Mouse (Mus musculus): ENCODE data around the gene Lrp1. TPM values are rescaled to one million over a fixed set of nuclear protein-coding genes. Genes with fewer than 3 reads are reported as not detected.
"Not testable (repeated sequence)": the region's sequence is repeated elsewhere in the genome, so short reads cannot be mapped to it uniquely, and the experiment has no call there.

Gene Lrp1
- 100 to 1,000 TPM; 105 to 132 TPM for total RNA-seq (2021)
- long read RNA-seq, experiment 1, partial matches to known transcripts = 24 of 27 reads
- long read RNA-seq, experiment 1, other reads (novel, unspliced or antisense) = 3 of 27 reads
- long read RNA-seq, experiment 2, partial matches to known transcripts = 20 of 23 reads
- long read RNA-seq, experiment 2, other reads (novel, unspliced or antisense) = 3 of 23 reads

DNA sequence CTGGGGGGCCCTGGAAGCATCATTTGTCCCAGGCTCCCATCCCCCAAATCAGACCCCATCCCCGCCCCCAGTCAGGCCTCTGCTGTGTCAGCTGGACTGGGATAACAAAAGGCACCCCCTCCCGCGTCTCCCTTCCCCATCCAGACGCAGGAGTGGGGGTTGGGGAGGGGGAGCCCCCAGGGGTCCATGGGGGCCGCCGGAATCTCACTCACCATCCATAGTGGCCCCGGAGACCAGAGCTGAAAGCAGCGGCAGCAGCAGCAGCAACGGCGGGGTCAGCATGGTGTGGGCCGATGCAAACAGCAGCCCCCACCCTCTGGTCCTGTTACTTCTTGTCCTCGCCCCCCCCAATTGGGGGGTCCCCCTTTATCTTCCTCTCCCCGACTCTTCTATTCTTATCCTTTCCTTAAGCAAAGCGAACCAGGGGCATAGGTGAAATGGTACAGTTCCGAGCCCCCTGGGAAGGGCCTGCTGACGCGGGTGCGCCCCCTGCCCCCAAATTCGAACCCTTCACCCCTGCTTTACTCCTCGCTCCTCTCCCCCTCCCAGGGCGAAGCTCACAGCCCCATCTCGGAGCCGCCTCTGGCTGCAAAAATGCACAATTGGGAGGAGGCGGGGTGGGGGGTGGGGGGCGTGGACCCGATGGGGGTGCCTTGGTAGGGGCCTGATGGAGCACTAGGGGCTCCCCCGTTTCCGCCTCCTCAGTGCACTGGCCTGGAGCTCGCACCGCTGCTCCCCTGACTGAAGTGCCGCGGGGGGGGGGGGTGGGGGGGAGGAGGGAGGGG is at the start of gene Lrp1:
TSS of gene Lrp1 (minus strand) at position 743 of the 785 bp plus-strand sequence.
- peak; percentile 45 for DNase-seq

DNA sequence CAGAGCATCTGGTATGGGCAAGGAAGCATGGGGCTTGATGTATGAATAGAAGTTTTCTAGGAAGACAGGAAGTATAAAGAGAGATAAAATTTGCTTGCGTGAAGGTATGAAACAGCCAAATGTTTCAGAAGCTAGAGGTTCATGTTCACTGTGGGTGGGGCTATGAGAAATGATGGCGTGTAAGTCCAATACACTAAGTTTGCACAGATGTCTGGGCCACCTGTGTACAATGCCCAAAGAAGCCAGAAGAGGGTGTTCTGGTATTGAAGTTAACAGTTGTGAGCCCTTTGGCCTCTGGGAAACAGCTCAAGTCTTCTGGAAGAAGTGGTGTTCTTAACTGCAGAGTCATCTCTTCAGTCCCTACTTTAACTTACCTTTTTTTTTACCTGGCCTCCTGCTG is 49.2 kb upstream of the Lrp1 start:
- DNase-seq = no peak

DNA sequence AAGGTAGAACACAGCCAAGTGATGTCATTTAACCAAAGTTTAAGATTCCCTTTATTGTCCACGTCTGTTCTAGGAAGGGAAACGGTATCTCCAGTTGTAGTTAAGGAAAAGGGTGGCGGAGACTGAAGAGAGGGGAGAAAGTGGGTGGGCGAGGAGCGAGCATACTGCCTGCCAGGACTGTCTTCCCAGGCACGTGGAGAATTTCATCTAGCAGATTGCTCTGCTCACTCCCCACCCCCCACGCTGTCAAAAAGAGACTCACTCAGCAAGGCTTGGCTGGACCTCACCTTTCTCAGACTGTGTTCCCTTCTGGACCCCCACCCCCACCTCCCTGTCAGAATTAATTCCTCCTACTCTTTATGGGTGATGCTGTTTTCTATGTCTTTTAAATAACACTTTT is 48.2 kb upstream of the Lrp1 start:
- DNase-seq = no peak

DNA sequence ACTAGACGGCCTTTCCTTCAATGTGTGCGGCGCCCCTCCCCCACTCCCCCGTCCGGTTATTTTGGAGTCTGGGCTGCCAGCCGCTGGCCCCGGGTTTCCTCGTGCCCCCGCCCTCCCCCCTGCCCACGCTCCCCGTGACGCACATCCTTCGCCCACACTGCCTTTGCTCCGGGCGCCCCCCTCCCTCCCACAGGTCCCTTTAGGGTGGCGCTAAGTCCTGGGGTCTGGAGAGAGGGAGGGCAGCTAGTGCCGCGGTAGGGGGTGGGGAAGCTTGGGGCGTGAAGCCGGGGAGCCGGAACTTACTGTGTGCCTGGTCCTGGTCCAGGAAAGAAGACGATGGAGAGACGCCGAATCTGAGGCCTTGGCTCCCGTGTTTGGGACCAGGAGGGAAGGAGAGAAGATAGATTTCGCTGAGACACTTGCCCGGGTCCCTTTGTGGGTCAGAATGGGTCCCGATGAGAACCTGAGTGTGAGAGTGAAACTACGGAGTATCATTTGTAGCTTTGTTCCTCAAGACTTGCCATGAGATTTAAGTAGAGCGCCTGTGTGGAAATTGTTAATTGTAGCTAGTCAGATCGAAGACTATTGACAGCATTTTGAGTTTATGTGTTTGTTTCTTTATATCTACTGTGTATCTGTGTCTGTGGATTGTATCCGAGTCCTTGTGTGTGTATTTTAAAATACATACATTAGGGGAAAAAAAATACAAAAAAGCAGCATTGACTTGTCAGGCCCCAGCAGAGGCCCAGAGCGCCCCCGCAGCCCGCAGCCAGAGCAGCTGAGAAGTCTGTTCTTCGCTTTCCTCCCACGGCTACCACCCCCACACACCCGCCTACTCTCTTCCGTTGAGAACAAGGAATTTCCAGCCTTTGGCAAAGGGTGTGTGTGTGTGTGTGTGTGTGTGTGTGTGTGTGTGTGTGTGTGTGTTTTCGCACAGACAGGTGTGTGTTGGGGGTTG is 47.4 kb upstream of the Lrp1 start, which contains the start of gene Nab2:
TSS of gene Nab2 (minus strand) at position 476 of the 958 bp plus-strand sequence.
- DNase-seq = peak; percentile 80

DNA sequence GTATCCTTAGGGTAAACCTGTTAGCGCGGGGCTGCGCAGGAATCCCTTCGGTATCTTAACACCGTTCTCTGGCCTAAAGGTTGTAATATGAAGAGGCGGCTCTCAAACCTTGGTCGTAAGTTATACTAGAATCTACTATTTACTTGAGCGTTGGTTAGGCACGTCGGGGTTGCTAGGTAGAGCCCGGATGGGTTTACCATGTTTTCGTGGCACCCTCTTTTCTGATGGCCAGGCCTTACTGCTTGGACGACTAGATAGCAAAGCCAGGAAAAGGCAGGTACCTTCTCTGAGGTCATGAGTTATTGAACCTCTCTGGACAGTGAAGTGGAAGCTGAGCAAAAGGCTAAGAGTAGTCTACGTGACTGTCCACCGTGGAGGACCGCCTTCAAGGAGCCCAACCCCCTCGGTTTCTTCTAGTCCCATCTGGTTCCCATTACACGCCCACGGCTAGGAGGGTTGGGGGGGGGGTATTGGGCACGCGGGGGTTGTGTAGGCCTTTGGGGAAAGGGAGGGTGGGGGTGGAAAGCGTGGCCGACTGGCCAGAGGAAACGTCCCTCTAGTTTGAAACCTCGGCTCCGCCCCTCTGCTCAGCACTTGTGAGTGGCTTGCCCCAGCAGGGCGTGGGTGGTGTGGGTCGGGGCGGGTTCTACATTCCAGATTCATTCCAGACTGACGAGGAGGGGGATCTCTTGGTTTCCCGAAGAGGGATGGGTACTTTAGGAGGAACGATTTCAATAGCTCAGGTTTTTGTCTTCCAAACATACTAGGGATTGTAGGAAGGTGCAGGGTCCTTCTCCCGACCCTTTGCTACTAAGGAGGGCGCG is 46.5 kb upstream of the Lrp1 start:
- DNase-seq = peak; percentile 82

DNA sequence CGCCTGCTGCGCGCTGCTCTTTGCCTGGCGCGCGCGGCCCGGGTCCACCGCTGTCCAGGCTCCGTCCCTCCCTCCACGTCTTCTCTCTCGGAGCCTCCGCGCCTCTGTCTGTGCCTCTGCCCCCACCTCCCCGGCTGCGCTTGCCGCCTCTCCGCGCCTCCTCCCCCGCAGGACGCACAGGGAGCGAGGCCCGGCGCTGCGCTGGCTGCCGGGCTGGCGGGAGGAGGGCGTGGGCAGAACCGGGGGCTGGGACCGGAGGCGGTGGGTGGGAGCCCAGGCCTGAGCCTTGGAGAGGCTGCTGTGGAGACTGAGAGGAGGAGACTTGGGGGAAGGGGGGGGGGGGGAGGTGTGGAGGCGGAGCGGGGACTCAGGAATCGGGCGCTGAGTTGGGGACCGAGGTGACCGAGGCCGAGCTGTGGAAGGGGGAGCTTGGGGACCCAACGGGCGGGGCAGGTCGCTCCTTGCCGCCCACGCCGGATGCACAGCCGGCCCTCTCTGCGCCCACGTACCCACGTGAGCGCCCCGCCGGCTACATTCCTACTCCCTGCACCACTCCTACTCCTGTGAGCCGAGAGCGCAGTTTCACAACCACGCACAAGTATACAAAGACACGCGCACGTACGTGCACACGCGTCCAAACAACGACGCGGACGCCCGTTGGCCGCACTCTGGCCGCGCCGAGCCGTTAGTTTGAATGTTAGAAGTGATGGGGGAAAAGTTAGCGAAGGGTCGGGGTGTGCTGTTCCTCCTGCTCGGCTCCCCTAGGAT is 45.7 kb upstream of the Lrp1 start, which contains the start of gene Nemp1:
TSS of gene Nemp1 (plus strand) at position 401 of the 768 bp plus-strand sequence.
- peak; percentile 79 for DNase-seq

DNA sequence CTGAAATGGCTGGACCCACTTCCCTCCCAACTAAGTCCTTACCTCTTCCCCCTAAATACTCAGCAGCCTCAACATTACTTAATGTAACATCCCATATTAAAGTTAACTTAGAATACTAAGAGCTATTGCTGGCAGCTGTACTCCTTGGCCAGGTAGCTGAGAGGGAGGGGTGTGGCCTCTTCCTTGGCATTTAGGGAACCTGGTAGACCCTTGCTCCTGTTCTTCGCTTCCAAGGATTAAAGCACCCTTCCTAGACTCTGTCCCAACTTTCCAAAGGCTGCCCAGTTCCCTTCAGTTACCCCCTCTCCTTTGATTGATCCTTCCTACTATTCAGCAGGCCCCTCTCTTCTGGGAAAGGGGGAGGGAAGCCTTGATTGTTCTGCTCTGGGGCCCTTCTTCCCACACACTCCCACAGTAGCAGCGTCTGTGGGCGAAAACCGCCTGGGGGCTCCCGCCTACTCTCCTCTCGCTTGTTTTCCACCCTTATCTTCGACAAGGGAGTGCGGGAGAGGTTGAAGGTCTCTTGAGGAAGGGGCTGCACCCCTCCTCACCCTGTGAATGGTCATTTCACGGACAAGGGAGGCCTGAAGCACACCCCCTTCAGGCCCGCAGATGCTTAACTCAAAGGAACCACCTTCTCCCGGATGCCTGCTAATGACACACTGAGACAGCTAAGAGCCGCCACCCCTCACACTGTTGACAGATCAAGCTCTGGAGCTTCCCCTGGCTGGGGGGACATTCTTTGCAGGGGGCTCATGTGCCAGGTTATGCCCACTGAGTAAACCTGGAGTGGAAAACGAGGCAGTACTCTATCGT is 44.6 kb upstream of the Lrp1 start:
- DNase-seq = no peak

DNA sequence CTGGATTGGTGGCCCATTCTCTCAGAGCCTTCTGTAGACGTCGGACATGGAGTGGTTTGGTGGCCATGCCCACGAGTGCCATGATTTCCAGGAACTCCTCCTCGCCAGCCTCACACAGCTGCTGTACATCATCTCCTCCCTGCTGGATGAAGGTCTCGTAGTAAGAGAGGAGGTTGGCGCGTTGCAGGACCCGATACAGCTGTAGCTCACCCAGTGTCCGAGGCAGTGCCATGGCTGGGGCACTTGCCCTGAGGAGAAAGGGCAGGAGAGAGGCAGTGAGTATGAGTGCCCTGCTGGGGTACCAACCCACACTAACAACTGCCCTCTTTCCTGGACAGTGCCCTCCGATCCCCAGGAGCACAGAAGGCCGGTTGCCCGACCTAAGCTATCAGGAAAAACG is 43.9 kb upstream of the Lrp1 start:
- no peak for DNase-seq

DNA sequence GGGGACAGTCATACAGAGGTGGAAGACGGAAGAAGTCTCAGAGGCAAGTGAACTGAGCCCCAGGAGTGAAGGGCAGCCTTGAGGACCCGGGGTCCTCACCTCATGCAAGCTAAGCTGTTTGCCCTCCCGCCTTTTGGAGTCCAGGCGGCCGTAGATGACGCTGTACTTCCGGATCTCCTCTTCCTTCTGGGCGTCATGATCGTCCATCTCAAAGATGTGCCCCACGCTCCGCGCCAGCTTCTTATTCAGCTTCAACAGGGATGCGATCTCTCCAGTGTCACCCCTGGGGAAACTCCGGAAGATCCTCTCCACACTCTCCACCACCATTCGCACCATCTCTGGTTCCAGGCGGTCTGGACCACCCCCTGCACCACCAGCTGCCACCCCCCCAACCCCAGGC is 43.2 kb upstream of the Lrp1 start:
- DNase-seq = no peak

DNA sequence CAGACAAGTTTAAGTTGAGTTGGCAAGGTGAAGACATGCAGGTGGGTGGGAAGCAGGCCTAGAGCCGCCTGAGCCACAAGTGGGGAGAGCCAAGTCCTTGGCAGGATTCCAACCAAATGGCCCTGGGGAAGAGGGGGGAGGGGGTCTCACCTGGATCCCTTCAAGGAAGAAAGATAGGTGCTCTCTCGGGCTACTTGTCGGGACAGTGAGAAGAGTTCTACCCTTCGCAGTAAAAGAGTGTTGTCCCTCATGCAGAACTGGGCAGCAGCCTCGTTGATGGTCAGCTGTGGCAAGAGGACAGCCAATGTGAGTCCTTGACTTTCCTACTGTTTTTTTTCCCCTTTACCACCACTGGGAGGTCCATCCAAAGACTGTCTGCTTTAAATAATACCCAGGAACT is 42.6 kb upstream of the Lrp1 start:
- no peak for DNase-seq

DNA sequence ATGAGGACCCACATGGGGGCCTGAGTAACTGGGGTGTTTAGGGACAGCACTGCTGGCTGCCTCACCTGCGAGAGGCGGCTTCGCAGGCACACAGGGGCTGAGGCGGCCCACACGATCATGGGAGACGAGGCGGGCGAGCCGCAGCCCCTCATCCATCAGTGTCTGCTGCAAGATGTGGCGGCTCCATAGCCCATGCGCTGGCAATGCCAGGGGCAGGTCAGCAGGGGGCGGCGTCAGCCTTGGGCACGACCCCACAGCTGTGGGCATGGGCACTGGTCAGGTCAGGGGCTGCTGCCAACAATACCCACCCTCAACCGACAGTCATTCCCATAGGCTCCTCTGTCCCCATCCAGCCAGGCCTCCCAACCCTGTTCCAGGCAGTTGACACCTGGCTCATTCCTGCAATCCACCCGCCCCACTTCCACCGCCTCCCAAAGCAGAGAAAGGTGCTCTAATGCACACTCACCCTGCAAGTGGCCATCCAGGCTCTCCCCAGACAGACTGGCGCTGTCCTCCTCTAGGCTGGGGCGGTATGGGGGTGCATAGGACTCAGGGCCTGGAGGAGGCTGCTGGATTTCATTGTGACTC is 41.8 kb upstream of the Lrp1 start:
- DNase-seq = no peak

DNA sequence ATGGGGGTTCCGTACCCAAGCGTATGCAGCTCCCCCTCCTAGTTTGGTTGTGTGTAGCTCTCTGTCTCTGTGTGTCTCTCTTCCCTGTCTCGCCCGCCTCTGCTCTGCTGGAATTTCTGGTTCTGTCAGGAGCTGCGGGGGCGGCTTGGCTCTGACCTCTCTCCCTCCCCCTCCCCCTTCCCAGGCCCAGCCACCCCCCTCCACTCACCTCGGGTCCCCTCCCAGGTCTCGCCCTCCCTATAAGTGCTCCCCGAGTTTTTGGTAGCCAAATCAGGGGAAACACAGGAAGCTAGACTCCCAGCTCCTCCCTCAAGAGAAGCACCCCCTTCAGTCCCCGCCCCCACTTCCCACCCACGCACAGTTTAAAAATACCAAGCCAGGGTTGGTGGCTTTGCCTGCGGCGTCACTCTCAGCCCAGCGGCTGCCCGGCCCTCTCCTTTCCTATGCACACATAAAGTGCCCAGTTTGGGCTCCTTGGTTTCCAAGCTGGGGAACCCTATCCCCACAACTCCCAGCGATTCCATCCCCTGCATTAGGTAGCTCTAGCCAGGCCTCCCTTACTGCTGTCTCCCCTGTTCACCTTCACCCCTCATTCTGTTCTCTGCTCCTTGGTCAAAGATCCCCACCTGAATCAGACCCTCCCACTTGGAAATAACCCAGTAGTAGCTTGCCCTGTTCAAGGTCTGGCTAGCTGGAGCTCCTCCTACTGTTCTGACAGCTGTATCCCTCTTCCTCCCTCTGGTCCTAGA is 41.1 kb upstream of the Lrp1 start:
- DNase-seq = peak; percentile 56

DNA sequence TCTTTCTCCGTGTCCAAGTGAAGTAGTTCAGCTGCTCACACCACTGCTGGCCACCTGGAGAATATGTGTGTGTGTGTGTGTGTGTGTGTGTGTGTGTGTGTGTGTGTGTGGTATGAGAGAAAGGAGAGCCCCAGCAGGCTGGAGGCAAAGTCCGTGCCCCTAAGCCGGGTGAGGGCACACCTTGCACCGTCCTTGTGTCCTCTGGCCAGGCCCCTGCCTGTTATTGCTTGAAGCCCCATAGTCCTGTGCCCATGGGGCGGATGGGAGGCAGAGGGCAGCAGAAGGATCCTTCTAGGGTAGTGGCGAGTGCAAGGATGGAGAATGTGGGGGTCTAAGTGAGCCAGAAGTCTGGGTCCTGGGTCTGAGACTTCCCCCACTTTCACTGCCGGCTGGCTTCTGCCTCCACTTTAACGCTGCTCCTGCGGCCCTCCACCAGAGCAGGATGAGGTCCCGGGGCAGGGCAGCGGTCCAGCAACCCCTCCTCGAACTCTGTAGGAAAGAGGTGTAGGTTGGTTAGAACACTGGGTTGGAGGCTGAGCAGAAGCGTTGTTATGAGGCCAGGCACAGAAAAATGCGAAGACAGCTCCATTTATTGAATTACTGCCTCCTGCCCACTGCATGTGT is 40.5 kb upstream of the Lrp1 start:
- no peak for DNase-seq

DNA sequence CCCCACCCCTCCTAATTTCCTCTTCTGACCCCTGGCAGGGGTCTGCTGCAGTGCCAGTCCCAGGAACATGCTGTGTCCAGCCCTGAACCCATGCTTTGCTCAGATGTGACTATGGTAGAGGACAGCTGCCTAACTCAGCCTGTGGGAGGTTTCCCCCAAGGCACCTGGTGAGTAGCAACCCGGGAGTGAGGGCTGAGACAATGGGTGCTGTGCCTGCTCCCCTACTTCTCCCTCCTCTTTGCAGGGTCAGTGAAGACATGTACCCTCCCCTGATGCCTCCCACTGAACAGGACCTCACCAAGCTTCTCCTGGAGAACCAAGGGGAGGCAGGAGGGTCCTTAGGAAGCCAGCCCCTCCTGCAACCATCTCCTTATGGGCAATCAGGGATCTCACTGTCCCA is 38.6 kb upstream of the Lrp1 start:
- no peak for DNase-seq

DNA sequence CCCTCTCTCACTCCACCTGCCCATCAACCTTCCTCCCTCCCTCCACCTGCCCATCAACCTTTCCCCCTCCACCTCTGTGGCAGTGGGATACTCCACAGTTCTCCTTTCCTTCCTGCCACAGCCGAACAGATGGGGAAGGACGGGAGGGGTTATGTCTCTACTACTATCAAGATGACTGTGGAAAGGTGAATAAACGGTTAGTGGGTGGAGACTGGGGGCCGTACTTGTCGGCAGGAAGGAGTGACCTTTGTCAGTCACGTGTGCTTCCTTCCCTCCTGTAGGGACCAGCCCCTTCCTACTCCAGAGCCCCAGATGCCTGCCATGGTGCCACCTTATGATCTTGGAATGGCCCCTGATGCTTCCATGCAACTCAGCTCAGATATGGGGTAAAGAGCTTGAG is 37.1 kb upstream of the Lrp1 start:
- no peak for DNase-seq

DNA sequence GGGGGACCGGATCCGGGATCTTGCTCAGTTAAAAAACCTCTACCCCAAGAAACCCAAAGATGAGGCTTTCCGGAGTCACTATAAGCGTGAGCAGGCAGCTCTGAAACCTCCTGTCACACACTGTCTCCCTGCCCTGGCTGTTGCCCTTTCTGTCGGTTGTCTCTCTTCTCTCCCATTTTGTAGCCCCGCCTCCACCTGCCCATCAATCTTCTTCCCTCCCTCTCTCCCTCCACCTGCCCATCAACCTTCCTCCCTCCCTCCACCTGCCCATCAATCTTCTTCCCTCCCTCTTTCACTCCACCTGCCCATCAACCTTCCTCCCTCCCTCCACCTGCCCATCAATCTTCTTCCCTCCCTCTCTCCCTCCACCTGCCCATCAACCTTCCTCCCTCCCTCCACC is 36.7 kb upstream of the Lrp1 start:
- DNase-seq = not testable (repeated sequence)

DNA sequence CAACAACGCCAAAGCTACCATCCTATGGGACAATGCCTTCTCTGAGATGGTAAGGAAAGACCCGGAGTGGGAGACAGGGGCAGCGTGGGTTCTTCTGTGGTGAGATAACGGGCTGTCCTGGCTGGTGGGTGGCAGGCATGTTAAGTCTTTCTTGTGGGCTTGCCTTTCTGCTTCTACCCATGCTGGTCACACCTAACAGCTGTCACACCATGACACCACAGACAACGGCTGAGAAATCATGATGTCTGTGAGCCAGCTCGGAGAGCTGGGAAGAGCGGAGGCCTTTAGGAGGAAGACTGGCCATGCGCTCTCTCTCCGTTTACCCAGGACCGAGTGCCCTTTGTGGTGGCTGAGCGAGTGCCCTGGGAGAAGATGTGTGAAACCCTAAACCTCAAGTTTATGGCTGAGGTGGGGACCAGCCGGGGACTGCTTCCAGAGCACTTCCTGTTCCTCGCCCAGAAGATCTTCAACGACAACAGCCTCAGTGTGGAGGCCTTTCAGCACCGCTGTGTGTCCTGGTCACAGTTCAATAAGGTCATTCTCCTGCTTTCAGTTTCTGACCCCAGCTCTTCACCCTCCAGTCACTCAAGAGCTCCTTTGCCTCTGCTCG is 34.1 kb upstream of the Lrp1 start:
- DNase-seq = no peak
